ENCODE assay signal across 20 mouse cellular contexts in the genomic region with DNA sequence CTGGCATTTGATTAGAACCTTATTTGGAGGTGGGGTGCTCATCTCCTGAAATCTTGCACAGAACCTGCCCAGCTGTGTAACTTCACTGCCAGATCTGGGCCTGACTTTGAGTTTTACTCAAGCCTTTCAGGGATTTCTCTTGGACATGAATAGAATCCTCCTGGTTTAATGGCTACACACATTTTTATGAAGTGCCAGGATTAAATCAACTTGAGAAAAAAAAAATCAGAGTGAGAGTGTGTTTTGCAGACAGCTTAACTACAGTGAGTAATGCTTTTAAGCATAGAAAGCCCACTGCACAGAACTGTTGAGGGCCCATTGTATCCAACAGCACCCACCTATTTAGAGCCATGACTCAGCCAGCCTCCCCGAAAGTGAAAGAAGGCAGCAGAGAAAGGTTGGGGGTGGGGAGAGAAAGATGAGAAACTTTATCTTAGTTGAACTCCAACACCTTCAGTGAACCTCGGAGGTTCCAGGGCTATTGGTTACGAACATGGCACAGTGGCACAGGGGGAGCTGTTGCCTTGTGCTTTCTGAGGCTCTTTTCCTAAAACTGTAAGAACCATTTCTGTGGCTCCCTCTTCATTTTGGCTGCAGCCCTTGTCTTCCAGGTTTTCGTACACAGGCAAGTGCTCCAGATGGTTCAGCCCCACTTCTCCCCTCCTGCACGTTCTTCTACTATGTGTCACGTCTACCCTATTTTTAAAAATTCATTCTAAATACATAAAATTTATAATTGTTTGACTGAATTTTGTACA.
DNase-seq lines count a peak whose midpoint lies in the region; ATAC-seq and TF ChIP-seq lines count a peak whose summit lies in the region.
"Had no signal": no experiment of that assay in that cellular context is flagged by ENCODE, and none has a peak within 500 bp of the region (broad histone marks: within the 10 kb centered on the region; RNA-seq: fewer than 3 reads in every experiment).

No protein-coding gene starts in this region.

- TF ChIP-seq EP300 in CH12.LX (IDR thresholded peaks at IDR 0.05; ENCODE audit: low read length): no peak

- intact Hi-C loops in left cerebral cortex, adult 2 months (cut with DNase I): loop anchor here (1.0 to 5.0 kb wide), 5 partner anchors 17 to 132 kb away; no protein-coding TSS in a partner anchor

- TF ChIP-seq RAD21 in CH12.LX (IDR thresholded peaks at IDR 0.05; ENCODE audit: low read depth, low read length): peak; percentile 29

- DNase-seq in heart, adult 11 months: peak; percentile 82
- no peak for DNase-seq in heart, adult 8-10 months (ENCODE audit: low spot score)
- DNase-seq in left cerebral cortex, adult 2 months (ENCODE audit: extremely low spot score in 1 of 2, low spot score in 2 of 2): peak in 1 of 2 experiments; percentile 31
- DNase-seq in left cerebral cortex, adult 11 months (ENCODE audit: low spot score): no peak
- DNase-seq in CH12.LX (ENCODE audit: extremely low read depth): peak; percentile 37
- DNase-seq in midbrain, postnatal 0 days (ENCODE audit: low spot score): no peak
- no peak for DNase-seq in midbrain, embryonic 11.5 days (ENCODE audit: low spot score, missing footprints)
- DNase-seq: B cell, adult 2 months; cerebellum, postnatal 10 days; embryo, embryonic 11 days; heart, adult 18-20 months; kidney, adult 9 months; layer of hippocampus, postnatal 36 days; retina, postnatal 1 day had no signal

- H3K79me2 ChIP-seq in CH12.LX (replicated peaks; ENCODE audit: control insufficient read depth, extremely low read depth, insufficient read depth, poor library complexity, severe bottlenecking): no peaks in the 10 kb centered on the region

- in situ Hi-C loops in CH12.LX (cut with MboI; ENCODE audit: low pct_ligation_motif_present, low pct_unique_long_range_greater_than_20kb, low sequenced_read_pairs): no loop called here

- dilution Hi-C loops in CH12.LX (cut with MboI; ENCODE audit: extremely low pct_ligation_motif_present, extremely low pct_unique_long_range_greater_than_20kb, low sequenced_read_pairs): no loop called here

- no peak for TF ChIP-seq POLR2A in CH12.LX (IDR thresholded peaks at IDR 0.05; ENCODE audit: low read depth, low read length)
- no peak for TF ChIP-seq POLR2A in embryonic fibroblast, embryonic 13.5 days (IDR thresholded peaks at IDR 0.05; ENCODE audit: low read depth, low read length)

- ATAC-seq in midbrain, postnatal 0 days (ENCODE audit: low FRiP score): no peak
- no peak for ATAC-seq in midbrain, embryonic 11.5 days (ENCODE audit: low FRiP score)
- ATAC-seq: forebrain, embryonic 15.5 days had no signal

- no peaks in the 10 kb centered on the region for H3K9me3 ChIP-seq in CH12.LX (replicated peaks; ENCODE audit: low read length)
- H3K9me3 ChIP-seq in midbrain, postnatal 0 days (ENCODE audit: low read length): no peaks in the 10 kb centered on the region
- no peaks in the 10 kb centered on the region for H3K9me3 ChIP-seq in midbrain, embryonic 11.5 days (ENCODE audit: control insufficient read depth, low read length)
- H3K9me3 ChIP-seq: forebrain, embryonic 15.5 days; hindbrain, embryonic 13.5 days; limb, embryonic 13.5 days; midbrain, embryonic 10.5 days had no signal

- peaks cover 6 to 20% of the 10 kb centered on the region in 2 experiments; a peak in 3 of 4 replicates for H3K4me1 ChIP-seq in CH12.LX (ENCODE audit: control insufficient read depth in 1 of 2, insufficient read depth in 2 of 2)
- no peaks in the 10 kb centered on the region for H3K4me1 ChIP-seq in embryonic fibroblast, embryonic 13.5 days (ENCODE audit: control insufficient read depth, insufficient read depth, low read length)
- 0 out of 2 replicates have a peak, but pooled peaks cover 2% of the 10 kb centered on the region for H3K4me1 ChIP-seq in midbrain, postnatal 0 days (ENCODE audit: insufficient read depth, low read length)
- H3K4me1 ChIP-seq in midbrain, embryonic 11.5 days (ENCODE audit: control insufficient read depth, insufficient read depth, low read length): peaks cover 4% of the 10 kb centered on the region

- peak; percentile 36 for TF ChIP-seq CTCF in left cerebral cortex, adult 2 months (IDR thresholded peaks at IDR 0.05)
- TF ChIP-seq CTCF in CH12.LX (conservative IDR thresholded peaks at IDR 0.05 in 1 of 2, IDR thresholded peaks at IDR 0.05 in 1 of 2; ENCODE audit: low read depth in 2 of 2, low read length in 2 of 2): peak in 1 of 2 experiments; percentile 36; a peak in 1 of 4 replicates
- TF ChIP-seq CTCF in embryonic fibroblast, embryonic 13.5 days (IDR thresholded peaks at IDR 0.05; ENCODE audit: borderline replicate concordance, insufficient read depth, low read length): no peak
- no peak for TF ChIP-seq CTCF in midbrain, postnatal 0 days (IDR thresholded peaks at IDR 0.05)

- 88% methylated on average over 6 of the region's 6 CpGs for WGBS in midbrain, postnatal 0 days
- 83% methylated on average over 6 of the region's 6 CpGs for WGBS in midbrain, embryonic 11.5 days

- H3K36me3 ChIP-seq in CH12.LX (replicated peaks in 1 of 2; ENCODE audit: control insufficient read depth in 1 of 2, insufficient read depth in 1 of 2, low read length in 1 of 2): no peaks in the 10 kb centered on the region
- no peaks in the 10 kb centered on the region for H3K36me3 ChIP-seq in midbrain, postnatal 0 days (ENCODE audit: insufficient read depth, low read length)
- no peaks in the 10 kb centered on the region for H3K36me3 ChIP-seq in midbrain, embryonic 11.5 days (ENCODE audit: control insufficient read depth, insufficient read depth, low read length)
- H3K36me3 ChIP-seq: forebrain, embryonic 15.5 days; hindbrain, embryonic 13.5 days; limb, embryonic 13.5 days; midbrain, embryonic 10.5 days had no signal

- peak overlapping the region; percentile 81 for H3K27ac ChIP-seq in left cerebral cortex, adult 2 months
- H3K27ac ChIP-seq in CH12.LX (ENCODE audit: insufficient read depth, low read depth): no peak overlapping the region
- peak overlapping the region; percentile 78 for H3K27ac ChIP-seq in embryonic fibroblast, embryonic 13.5 days (ENCODE audit: insufficient read depth, low read length)
- H3K27ac ChIP-seq in midbrain, postnatal 0 days (ENCODE audit: low read depth, low read length): no peak overlapping the region
- no peak overlapping the region for H3K27ac ChIP-seq in midbrain, embryonic 11.5 days (ENCODE audit: low read depth, low read length)
- H3K27ac ChIP-seq: forebrain, embryonic 15.5 days; hindbrain, embryonic 13.5 days; limb, embryonic 13.5 days; liver, embryonic 14.5 days; midbrain, embryonic 10.5 days had no signal

- H3K4me2 ChIP-seq in CH12.LX (ENCODE audit: insufficient read depth, low read depth, poor library complexity, severe bottlenecking): peak overlapping the region; percentile 79
- H3K4me2 ChIP-seq in midbrain, postnatal 0 days (ENCODE audit: low read depth, low read length, poor library complexity, severe bottlenecking): no peak overlapping the region
- H3K4me2 ChIP-seq in midbrain, embryonic 11.5 days: no peak overlapping the region
- H3K4me2 ChIP-seq: forebrain, embryonic 15.5 days; hindbrain, embryonic 13.5 days; limb, embryonic 13.5 days had no signal

- no peak overlapping the region for H3K4me3 ChIP-seq in left cerebral cortex, adult 2 months
- no peak overlapping the region for H3K4me3 ChIP-seq in CH12.LX (replicated peaks in 1 of 3; ENCODE audit: low read depth in 2 of 3, low read length in 2 of 3, poor library complexity in 1 of 3)
- H3K4me3 ChIP-seq in embryonic fibroblast, embryonic 13.5 days (ENCODE audit: insufficient read depth, low read length): no peak overlapping the region
- no peak overlapping the region for H3K4me3 ChIP-seq in midbrain, postnatal 0 days (ENCODE audit: low read depth, low read length)
- H3K4me3 ChIP-seq in midbrain, embryonic 11.5 days (ENCODE audit: low read depth, low read length): no peak overlapping the region
- H3K4me3 ChIP-seq: forebrain, embryonic 15.5 days; hindbrain, embryonic 13.5 days; limb, embryonic 13.5 days; midbrain, embryonic 10.5 days had no signal

- H3K27me3 ChIP-seq in CH12.LX (replicated peaks): no peaks in the 10 kb centered on the region
- no peaks in the 10 kb centered on the region for H3K27me3 ChIP-seq in midbrain, postnatal 0 days (ENCODE audit: insufficient read depth, low read length)
- H3K27me3 ChIP-seq in midbrain, embryonic 11.5 days (ENCODE audit: control insufficient read depth, insufficient read depth, low read length): no peaks in the 10 kb centered on the region
- H3K27me3 ChIP-seq: forebrain, embryonic 15.5 days; hindbrain, embryonic 13.5 days; limb, embryonic 13.5 days had no signal

- peak overlapping the region; percentile 43; the same call in 1 of the 2 replicates for H3K9ac ChIP-seq in CH12.LX (ENCODE audit: insufficient read depth, low read depth)
- no peak overlapping the region for H3K9ac ChIP-seq in midbrain, postnatal 0 days (replicated peaks; ENCODE audit: low read length, poor library complexity, severe bottlenecking)
- H3K9ac ChIP-seq in midbrain, embryonic 11.5 days (ENCODE audit: low read length): no peak overlapping the region
- H3K9ac ChIP-seq: forebrain, embryonic 15.5 days; hindbrain, embryonic 13.5 days; limb, embryonic 13.5 days; liver, embryonic 14.5 days had no signal

TF ChIP-seq in CH12.LX, 34 proteins besides CTCF, POLR2A, EP300 and RAD21 (continues in another document):
- TF ChIP-seq KAT2A (IDR thresholded peaks at IDR 0.05; ENCODE audit: insufficient replicate concordance, low read length) (no peak), CHD1 (IDR thresholded peaks at IDR 0.05; ENCODE audit: low read depth, low read length) (no peak), NELFE (IDR thresholded peaks at IDR 0.05; ENCODE audit: low read depth, low read length) (no peak), MAZ (IDR thresholded peaks at IDR 0.05; ENCODE audit: low read depth, low read length) (no peak), ZC3H11A (IDR thresholded peaks at IDR 0.05; ENCODE audit: low read depth, low read length) (no peak), SMC3 (IDR thresholded peaks at IDR 0.05; ENCODE audit: low read depth, low read length) (peak; percentile 15; the same call in 1 of the 2 replicates), USF1 (IDR thresholded peaks at IDR 0.05; ENCODE audit: low read depth, low read length) (no peak), CHD2 (IDR thresholded peaks at IDR 0.05; ENCODE audit: low read length) (peak; percentile 64; the same call in 1 of the 2 replicates), ZKSCAN1 (IDR thresholded peaks at IDR 0.05; ENCODE audit: borderline replicate concordance, low read depth, low read length) (no peak), E2F4 (IDR thresholded peaks at IDR 0.05; ENCODE audit: insufficient replicate concordance, low read depth, low read length) (no peak), MYC (IDR thresholded peaks at IDR 0.05; ENCODE audit: low read depth, low read length) (no peak), JUND (conservative IDR thresholded peaks at IDR 0.05; ENCODE audit: low read depth, low read length) (no peak), TCF12 (IDR thresholded peaks at IDR 0.05; ENCODE audit: low read depth, low read length) (no peak), MAX (IDR thresholded peaks at IDR 0.05; ENCODE audit: low read length) (no peak), PAX5 (IDR thresholded peaks at IDR 0.05; ENCODE audit: low read length) (no peak), RCOR1 (conservative IDR thresholded peaks at IDR 0.05; ENCODE audit: low read depth, low read length) (no peak), ETS1 (conservative IDR thresholded peaks at IDR 0.05; ENCODE audit: low read depth, low read length) (no peak)

Comparison
In these comparisons a context has a peak if more than half of its experiments do, and no peak if none do; other contexts are left out.
1. DNase-seq: peak in heart, adult 11 months (single experiment) and CH12.LX (single experiment); none in heart, adult 8-10 months (single experiment), left cerebral cortex, adult 11 months (single experiment), midbrain, postnatal 0 days (single experiment) and midbrain, embryonic 11.5 days (single experiment).
2. H3K27ac ChIP-seq: peak in left cerebral cortex, adult 2 months (single experiment) and embryonic fibroblast, embryonic 13.5 days (single experiment); none in CH12.LX (single experiment), midbrain, postnatal 0 days (single experiment) and midbrain, embryonic 11.5 days (single experiment).